Mouse (Mus musculus): Measurements from ENCODE around the gene Pet100.

DNA sequence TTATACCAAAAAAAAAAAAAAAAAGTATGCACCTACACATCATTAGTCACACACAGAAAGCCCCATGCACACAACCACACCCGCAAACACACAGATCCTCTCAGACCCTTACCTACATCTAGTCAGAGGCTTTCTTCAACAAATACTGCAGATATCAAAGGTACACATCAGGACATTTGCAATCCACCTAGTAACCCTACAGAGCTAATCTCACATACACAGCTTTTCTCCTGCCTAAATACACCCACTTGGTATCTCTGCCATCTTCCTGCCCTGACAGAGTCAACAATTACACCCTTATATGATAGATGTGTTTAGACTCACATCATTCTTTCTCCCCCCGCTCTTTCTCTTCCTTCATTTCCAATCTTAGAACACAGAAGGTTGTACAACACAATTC lies 34.9 kb upstream of the Pet100 start:
- TF ChIP-seq CTCF (IDR thresholded peaks at IDR 0.05; ENCODE audit: low read depth), result no peak
- TF ChIP-seq EP300 (IDR thresholded peaks at IDR 0.05; ENCODE audit: low read depth), result 0 out of 2 replicates have a peak, but pooled peaks have one; percentile 8

All from liver, postnatal 0 days (tissue).